Mouse (Mus musculus) kidney, adult 2 months (tissue): ENCODE results near the gene C1qtnf7. TPM values are rescaled to one million over a fixed set of nuclear protein-coding genes. Genes with fewer than 3 reads are reported as not detected.

Source experiments
- DNase-seq: peaks from one replicate; pipeline ENCODE4 v3.0.0; 2021
- H3K27ac ChIP-seq: fragments of 200-500 bp; 2 replicates; pipeline ENCODE4 v1.5.1; 2012; ENCODE audit warnings: low read depth, low read length, control low read depth, inconsistent platforms; ENCODE audit not compliant: insufficient read depth
- H3K27me3 ChIP-seq: fragments of 200-500 bp; replicated peaks from 2 replicates; pipeline ENCODE4 v1.6.1; 2012; ENCODE audit warnings: mild to moderate bottlenecking, moderate library complexity, low read length, inconsistent platforms; ENCODE audit not compliant: control insufficient read depth, insufficient read depth
- H3K36me3 ChIP-seq: fragments of 200-500 bp; 2 replicates; pipeline ENCODE4 v1.6.1; 2012; ENCODE audit warnings: mild to moderate bottlenecking, moderate library complexity, low read length, inconsistent platforms; ENCODE audit not compliant: control insufficient read depth, insufficient read depth
- H3K4me1 ChIP-seq: fragments of 200-500 bp; 2 replicates; pipeline ENCODE4 v1.6.1; 2011; ENCODE audit warnings: low read length; ENCODE audit not compliant: control insufficient read depth, insufficient read depth
- H3K4me3 ChIP-seq: fragments of 200-500 bp; 2 replicates; pipeline ENCODE4 v1.5.1; 2011; ENCODE audit warnings: mild to moderate bottlenecking, low read depth, low read length, control low read depth; ENCODE audit not compliant: insufficient read depth
- CTCF ChIP-seq: fragments of 200-500 bp; conservative IDR thresholded peaks from 2 replicates; pipeline ENCODE4 v1.5.1; 2011; ENCODE audit warnings: low read depth, mild to moderate bottlenecking, control low read depth, low read length, moderate library complexity, mixed read lengths; ENCODE audit not compliant: insufficient read depth, insufficient read length
- POLR2A ChIP-seq: fragments of 200-500 bp; IDR thresholded peaks from one replicate; pipeline ENCODE4 v1.6.1; 2011; ENCODE audit warnings: low read depth, low read length, control low read depth
- WGBS: fragments of 180-500 bp; shearing (Covaris S2); methylation state at CpG from one replicate; pipeline ENCODE4 v1.1.7; 2018; 5-methylcytosine and 5-hydroxymethylcytosine counted together
- polyA plus RNA-seq: library from polyadenylated mRNA; depleted of rRNA; stranded (reverse); fragments of >200 nt; gene quantifications from 2 replicates; pipeline ENCODE4 v1.2.3, GENCODE M21; 2012

C1qtnf7 gene
- polyA plus RNA-seq, 1 experiment: 4.0 TPM

- Histone ChIP-seq H3K27me3 (no peaks in the 10 kb centered on the region), H3K4me3 (no peak overlapping the region), H3K4me1 (no peaks in the 10 kb centered on the region), H3K36me3 (no peaks in the 10 kb centered on the region), H3K27ac (peak overlapping the region; percentile 80)
- WGBS: 44% methylated on average over 11 of the region's 11 CpGs
- DNase-seq: no peak
- no peak for TF ChIP-seq CTCF
- no peak for TF ChIP-seq POLR2A
Observed at GRCm38 (mm10) chr5:43585406-43586245, 70.3 kb downstream of the C1qtnf7 start.

GRCm38 (mm10) chr5:43588791-43589439, 73.6 kb downstream of the C1qtnf7 start:
- DNase-seq: no peak
- no peaks in the 10 kb centered on the region for H3K36me3 ChIP-seq
- H3K4me1 ChIP-seq: no peaks in the 10 kb centered on the region
- 71% methylated on average over 5 of the region's 5 CpGs for WGBS
- H3K4me3 ChIP-seq: no peak overlapping the region
- no peak for TF ChIP-seq POLR2A
- TF ChIP-seq CTCF: no peak
- peak overlapping the region; percentile 28 for H3K27ac ChIP-seq
- H3K27me3 ChIP-seq: no peaks in the 10 kb centered on the region; the same call in 1 of the 2 replicates

- 33% methylated on average over 2 of the region's 2 CpGs for WGBS
- H3K4me3 ChIP-seq: no peak overlapping the region
- H3K27me3 ChIP-seq: no peaks in the 10 kb centered on the region; the same call in 1 of the 2 replicates
- peak; percentile 54 for DNase-seq
- no peaks in the 10 kb centered on the region for H3K36me3 ChIP-seq
- H3K27ac ChIP-seq: peak overlapping the region; percentile 28
- TF ChIP-seq CTCF: no peak
- TF ChIP-seq POLR2A: no peak
- no peaks in the 10 kb centered on the region for H3K4me1 ChIP-seq
Observed at GRCm38 (mm10) chr5:43589440-43589830, 74.1 kb downstream of the C1qtnf7 start.

GRCm38 (mm10) chr5:43590311-43590731, 75.0 kb downstream of the C1qtnf7 start:
- 85% methylated on average over 2 of the region's 2 CpGs for WGBS
- H3K4me3 ChIP-seq: no peak overlapping the region
- H3K27me3 ChIP-seq: no peaks in the 10 kb centered on the region; the same call in 1 of the 2 replicates
- H3K27ac ChIP-seq: no peak overlapping the region
- no peak for DNase-seq
- TF ChIP-seq POLR2A: no peak
- H3K36me3 ChIP-seq: no peaks in the 10 kb centered on the region
- H3K4me1 ChIP-seq: no peaks in the 10 kb centered on the region

- TF ChIP-seq POLR2A (no peak), CTCF (no peak)
- Histone ChIP-seq H3K4me1 (no peaks in the 10 kb centered on the region), H3K4me3 (no peak overlapping the region), H3K27ac (no peak overlapping the region), H3K36me3 (no peaks in the 10 kb centered on the region), H3K27me3 (no peaks in the 10 kb centered on the region)
- WGBS: 80% methylated on average over 8 of the region's 8 CpGs
- DNase-seq: peak; percentile 7
Observed at GRCm38 (mm10) chr5:43601601-43602000, 86.3 kb downstream of the C1qtnf7 start.

GRCm38 (mm10) chr5:43602518-43602917, 87.2 kb downstream of the C1qtnf7 start:
- H3K27me3 ChIP-seq: no peaks in the 10 kb centered on the region
- H3K27ac ChIP-seq: peak overlapping the region; percentile 1; the same call in 1 of the 2 replicates

GRCm38 (mm10) chr5:43603559-43603958, 88.2 kb downstream of the C1qtnf7 start:
- TF ChIP-seq CTCF (no peak), POLR2A (no peak)
- no peaks in the 10 kb centered on the region for H3K4me1 ChIP-seq
- H3K36me3 ChIP-seq: no peaks in the 10 kb centered on the region
- H3K27me3 ChIP-seq: no peaks in the 10 kb centered on the region
- no peak overlapping the region for H3K4me3 ChIP-seq
- DNase-seq: no peak
- WGBS: 88% methylated on average over 3 of the region's 3 CpGs
- H3K27ac ChIP-seq: no peak overlapping the region

More at GRCm38 (mm10) chr5:43602518-43602917, 87.2 kb downstream of the C1qtnf7 start:
- TF ChIP-seq POLR2A (no peak), CTCF (no peak)
- no peaks in the 10 kb centered on the region for H3K4me1 ChIP-seq
- DNase-seq: no peak
- H3K4me3 ChIP-seq: no peak overlapping the region
- 91% methylated on average over 3 of the region's 3 CpGs for WGBS
- no peaks in the 10 kb centered on the region for H3K36me3 ChIP-seq
